Mouse (Mus musculus): ENCODE measurements around the gene Pde6g. TPM values are rescaled to one million over a fixed set of nuclear protein-coding genes. Genes with fewer than 3 reads are reported as not detected.
"Not testable (repeated sequence)": the region's sequence is repeated elsewhere in the genome, so short reads cannot be mapped to it uniquely, and the experiment has no call there.

Gene Pde6g
- polyA plus RNA-seq, 1 experiment from 2014 or later: 0.14 TPM

GRCm38 (mm10) chr11:120418592-120418991, 34.7 kb downstream of the Pde6g start:
- no peaks in the 10 kb centered on the region for H3K27me3 ChIP-seq

GRCm38 (mm10) chr11:120417852-120418251, 35.4 kb downstream of the Pde6g start:
- WGBS: 71% methylated on average over 7 of the region's 7 CpGs
- ATAC-seq (replicated peaks; ENCODE audit: insufficient number of reproducible peaks, insufficient read depth, low FRiP score, low read depth): no peak
- Histone ChIP-seq H3K27me3 (no peaks in the 10 kb centered on the region), H3K9me3 (replicated peaks) (no peaks in the 10 kb centered on the region), H3K4me3 (no peak overlapping the region), H3K36me3 (peaks cover 78% of the 10 kb centered on the region), H3K9ac (no peak overlapping the region), H3K27ac (0 out of 2 replicates have a peak overlapping the region, but pooled peaks have one; percentile 12), H3K4me1 (replicated peaks) (peaks cover 5% of the 10 kb centered on the region; the same call in 1 of the 2 replicates), H3K4me2 (no peak overlapping the region)

More at GRCm38 (mm10) chr11:120418592-120418991, 34.7 kb downstream of the Pde6g start:
- Histone ChIP-seq H3K27ac (no peak overlapping the region), H3K4me3 (no peak overlapping the region), H3K4me1 (replicated peaks) (peaks cover 10% of the 10 kb centered on the region), H3K9me3 (replicated peaks) (no peaks in the 10 kb centered on the region), H3K4me2 (no peak overlapping the region), H3K36me3 (peaks cover 70% of the 10 kb centered on the region), H3K9ac (no peak overlapping the region)
- no peak for ATAC-seq (replicated peaks; ENCODE audit: insufficient number of reproducible peaks, insufficient read depth, low FRiP score, low read depth)
- 79% methylated on average over 1 of the region's 1 CpGs for WGBS

DNA sequence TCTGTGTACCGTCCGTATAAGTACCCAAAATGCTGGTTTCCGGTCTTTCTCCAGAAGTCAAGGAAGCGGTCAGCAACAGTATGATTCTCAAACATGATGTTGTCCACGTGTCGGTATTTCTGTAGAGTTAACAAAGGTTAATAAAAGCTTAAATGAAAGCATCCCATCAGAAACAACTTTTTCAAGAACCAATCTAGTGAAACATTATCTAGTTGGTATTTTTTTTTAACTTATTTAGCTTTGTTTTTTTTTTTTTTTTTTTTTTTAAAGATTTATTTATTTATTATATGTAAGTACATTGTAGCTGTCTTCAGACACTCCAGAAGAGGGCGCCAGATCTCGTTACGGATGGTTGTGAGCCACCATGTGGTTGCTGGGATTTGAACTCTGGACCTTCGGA, 39.7 kb downstream of the Pde6g start:
- not testable (repeated sequence) for H3K27ac ChIP-seq; ATAC-seq (replicated peaks; ENCODE audit: insufficient number of reproducible peaks, insufficient read depth, low FRiP score, low read depth)
- 96% methylated on average over 7 of the region's 10 CpGs for WGBS

DNA sequence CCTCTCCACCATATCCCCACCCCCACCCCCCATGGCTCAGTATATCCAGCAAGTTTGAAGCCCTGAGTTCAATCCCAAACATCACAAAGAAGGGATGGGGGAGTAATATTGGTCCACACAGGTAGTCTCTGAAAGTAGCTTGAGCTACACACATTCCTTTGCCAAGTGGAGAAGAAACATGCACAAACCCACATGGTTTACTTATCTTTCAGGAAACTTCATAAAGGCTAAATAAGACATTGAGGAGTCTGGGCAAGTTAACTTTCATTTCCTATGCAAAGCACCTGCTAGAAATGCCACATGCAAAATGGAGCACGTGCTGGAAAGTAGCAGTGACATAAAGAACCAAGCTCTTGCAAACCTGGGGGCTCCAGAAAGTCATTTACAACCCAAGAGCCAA, 46.9 kb downstream of the Pde6g start:
- H3K9ac ChIP-seq: no peak overlapping the region
- no peak for ATAC-seq (replicated peaks; ENCODE audit: insufficient number of reproducible peaks, insufficient read depth, low FRiP score, low read depth)
- no peak overlapping the region for H3K4me2 ChIP-seq
- no peak overlapping the region for H3K4me3 ChIP-seq
- no peaks in the 10 kb centered on the region for H3K27me3 ChIP-seq
- 90% methylated on average over 1 of the region's 1 CpGs for WGBS
- no peak overlapping the region for H3K27ac ChIP-seq
- no peaks in the 10 kb centered on the region for H3K4me1 ChIP-seq (replicated peaks)
- peaks cover 87% of the 10 kb centered on the region for H3K36me3 ChIP-seq
- H3K9me3 ChIP-seq (replicated peaks): no peaks in the 10 kb centered on the region

More for the DNA sequence above, 39.7 kb downstream of the Pde6g start:
- not testable (repeated sequence) for H3K9me3 ChIP-seq (replicated peaks); H3K4me2 ChIP-seq; H3K4me1 ChIP-seq (replicated peaks); H3K9ac ChIP-seq; H3K4me3 ChIP-seq; H3K27me3 ChIP-seq
- H3K36me3 ChIP-seq: peaks cover 88% of the 10 kb centered on the region

- no peak for ATAC-seq (replicated peaks; ENCODE audit: insufficient number of reproducible peaks, insufficient read depth, low FRiP score, low read depth)
- no peak overlapping the region for H3K4me2 ChIP-seq
- no peaks in the 10 kb centered on the region for H3K4me1 ChIP-seq (replicated peaks)
Measured at GRCm38 (mm10) chr11:120405867-120406266, 47.4 kb downstream of the Pde6g start.

DNA sequence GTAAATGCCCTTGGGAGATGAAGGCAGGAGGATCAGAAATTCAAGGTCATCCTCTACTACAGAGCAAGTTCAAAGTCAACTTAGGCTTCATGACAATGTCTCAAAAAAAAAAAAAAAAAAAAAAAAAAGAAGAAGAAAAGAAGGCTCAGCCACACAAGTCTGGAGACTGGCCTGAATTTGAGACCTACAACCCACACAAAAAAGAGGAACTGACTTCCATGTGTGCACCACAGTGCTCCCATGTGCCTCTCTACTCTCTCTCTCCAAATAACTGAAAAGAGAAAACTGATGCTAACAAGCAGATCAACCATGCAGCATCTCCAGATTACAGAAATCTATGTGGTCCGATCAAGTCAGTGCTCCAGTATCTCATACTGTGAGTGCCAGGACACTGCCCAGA, 48.5 kb downstream of the Pde6g start:
- Histone ChIP-seq H3K9ac (no peak overlapping the region), H3K4me3 (no peak overlapping the region), H3K4me2 (no peak overlapping the region), H3K27me3 (no peaks in the 10 kb centered on the region), H3K4me1 (replicated peaks) (no peaks in the 10 kb centered on the region), H3K9me3 (replicated peaks) (no peaks in the 10 kb centered on the region), H3K27ac (no peak overlapping the region), H3K36me3 (peaks cover 86% of the 10 kb centered on the region)
- 91% methylated on average over 1 of the region's 1 CpGs for WGBS
- ATAC-seq (replicated peaks; ENCODE audit: insufficient number of reproducible peaks, insufficient read depth, low FRiP score, low read depth): no peak

More at GRCm38 (mm10) chr11:120405867-120406266, 47.4 kb downstream of the Pde6g start:
- WGBS: 73% methylated on average over 3 of the region's 3 CpGs
- peaks cover 87% of the 10 kb centered on the region for H3K36me3 ChIP-seq
- no peak overlapping the region for H3K27ac ChIP-seq
- no peak overlapping the region for H3K4me3 ChIP-seq
- H3K9me3 ChIP-seq (replicated peaks): no peaks in the 10 kb centered on the region
- H3K9ac ChIP-seq: no peak overlapping the region
- H3K27me3 ChIP-seq: no peaks in the 10 kb centered on the region

- H3K4me3 ChIP-seq: no peak overlapping the region
- no peaks in the 10 kb centered on the region for H3K27me3 ChIP-seq
- no peaks in the 10 kb centered on the region for H3K9me3 ChIP-seq (replicated peaks)
- no peaks in the 10 kb centered on the region for H3K4me1 ChIP-seq (replicated peaks)
- ATAC-seq (replicated peaks; ENCODE audit: insufficient number of reproducible peaks, insufficient read depth, low FRiP score, low read depth): no peak
- H3K36me3 ChIP-seq: peaks cover 57% of the 10 kb centered on the region
- no peak overlapping the region for H3K4me2 ChIP-seq
- no peak overlapping the region for H3K9ac ChIP-seq
- 86% methylated on average over 2 of the region's 2 CpGs for WGBS
- no peak overlapping the region for H3K27ac ChIP-seq
Measured at GRCm38 (mm10) chr11:120399319-120399718, 54.0 kb downstream of the Pde6g start.

Other genes starting within 250 kb of the Pde6g start
- gene Bahcc1, start 220.6 kb downstream of the Pde6g start, polyA plus RNA-seq (2015; fragmentation: Nextera tagmentation; extraction: Ambion mirVana): 4.2 and 5.7 TPM in 2 replicates
- gene Actg1, start 105.0 kb downstream of the Pde6g start, polyA plus RNA-seq (2015; fragmentation: Nextera tagmentation; extraction: Ambion mirVana): 921 and 1,308 TPM in 2 replicates
- 0.42 and 0.66 TPM in 2 replicates for gene Fscn2, start 92.0 kb downstream of the Pde6g start, polyA plus RNA-seq (2015; fragmentation: Nextera tagmentation; extraction: Ambion mirVana)
- 27.0 and 38.0 TPM in 2 replicates for gene Faap100, start 74.7 kb downstream of the Pde6g start, polyA plus RNA-seq (2015; fragmentation: Nextera tagmentation; extraction: Ambion mirVana)
- gene Nploc4, start 15.8 kb downstream of the Pde6g start, polyA plus RNA-seq (2015; fragmentation: Nextera tagmentation; extraction: Ambion mirVana): 22.5 and 30.3 TPM in 2 replicates
- gene Tspan10, start 10.9 kb downstream of the Pde6g start, polyA plus RNA-seq (2015; fragmentation: Nextera tagmentation; extraction: Ambion mirVana): 0.09 TPM in 1 of 2 replicates, not detected in the other
- gene Oxld1, start 4.6 kb upstream of the Pde6g start, polyA plus RNA-seq (2015; fragmentation: Nextera tagmentation; extraction: Ambion mirVana): 18.1 and 21.4 TPM in 2 replicates
- gene Ccdc137, start 4.6 kb upstream of the Pde6g start, polyA plus RNA-seq (2015; fragmentation: Nextera tagmentation; extraction: Ambion mirVana): 22.1 and 26.5 TPM in 2 replicates
- gene Arl16, start 14.1 kb upstream of the Pde6g start, polyA plus RNA-seq (2015; fragmentation: Nextera tagmentation; extraction: Ambion mirVana): 26.7 and 37.5 TPM in 2 replicates
- gene Mrpl12, start 31.1 kb upstream of the Pde6g start, polyA plus RNA-seq (2015; fragmentation: Nextera tagmentation; extraction: Ambion mirVana): 203 and 218 TPM in 2 replicates
- 32.1 and 45.0 TPM in 2 replicates for gene Slc25a10, start 38.3 kb upstream of the Pde6g start, polyA plus RNA-seq (2015; fragmentation: Nextera tagmentation; extraction: Ambion mirVana)
- gene Gcgr, start 77.2 kb upstream of the Pde6g start, polyA plus RNA-seq (2015; fragmentation: Nextera tagmentation; extraction: Ambion mirVana): 2.7 and 2.8 TPM in 2 replicates
- gene Mcrip1, start 96.2 kb upstream of the Pde6g start, polyA plus RNA-seq (2015; fragmentation: Nextera tagmentation; extraction: Ambion mirVana): 119 and 143 TPM in 2 replicates
- 0.50 and 7.6 TPM in 2 replicates for gene Ppp1r27, start 97.6 kb upstream of the Pde6g start, polyA plus RNA-seq (2015; fragmentation: Nextera tagmentation; extraction: Ambion mirVana)
- gene P4hb, start 119.8 kb upstream of the Pde6g start, polyA plus RNA-seq (2015; fragmentation: Nextera tagmentation; extraction: Ambion mirVana): 357 and 484 TPM in 2 replicates
- 345 and 458 TPM in 2 replicates for gene Arhgdia, start 128.1 kb upstream of the Pde6g start, polyA plus RNA-seq (2015; fragmentation: Nextera tagmentation; extraction: Ambion mirVana)
- 238 and 262 TPM in 2 replicates for gene Alyref, start 144.9 kb upstream of the Pde6g start, polyA plus RNA-seq (2015; fragmentation: Nextera tagmentation; extraction: Ambion mirVana)
- 175 and 182 TPM in 2 replicates for gene Anapc11, start 144.9 kb upstream of the Pde6g start, polyA plus RNA-seq (2015; fragmentation: Nextera tagmentation; extraction: Ambion mirVana)
- 11.7 and 13.0 TPM in 2 replicates for gene Npb, start 155.0 kb upstream of the Pde6g start, polyA plus RNA-seq (2015; fragmentation: Nextera tagmentation; extraction: Ambion mirVana)
- 80.3 and 111 TPM in 2 replicates for gene Pcyt2, start 164.4 kb upstream of the Pde6g start, polyA plus RNA-seq (2015; fragmentation: Nextera tagmentation; extraction: Ambion mirVana)
- gene Sirt7, start 171.7 kb upstream of the Pde6g start, polyA plus RNA-seq (2015; fragmentation: Nextera tagmentation; extraction: Ambion mirVana): 17.6 and 25.1 TPM in 2 replicates
- gene Mafg, start 180.1 kb upstream of the Pde6g start, polyA plus RNA-seq (2015; fragmentation: Nextera tagmentation; extraction: Ambion mirVana): 17.8 and 21.2 TPM in 2 replicates
- gene Pycr1, start 190.3 kb upstream of the Pde6g start, polyA plus RNA-seq (2015; fragmentation: Nextera tagmentation; extraction: Ambion mirVana): 17.1 and 23.5 TPM in 2 replicates
- gene Myadml2, start 194.7 kb upstream of the Pde6g start, polyA plus RNA-seq (2015; fragmentation: Nextera tagmentation; extraction: Ambion mirVana): 13.2 and 15.4 TPM in 2 replicates
- gene Notum, start 207.7 kb upstream of the Pde6g start, polyA plus RNA-seq (2015; fragmentation: Nextera tagmentation; extraction: Ambion mirVana): 1.5 and 2.7 TPM in 2 replicates
- gene Aspscr1, start 219.5 kb upstream of the Pde6g start, polyA plus RNA-seq (2015; fragmentation: Nextera tagmentation; extraction: Ambion mirVana): 90.4 and 110 TPM in 2 replicates

Data from heart, embryonic 15.5 days (tissue).